Mouse (Mus musculus) heart, embryonic 10.5 days (tissue): Measurements from ENCODE around the gene Tmem30a. TPM values are rescaled to one million over a fixed set of nuclear protein-coding genes. Genes with fewer than 3 reads are reported as not detected.

Experiments
- DNase-seq: peaks from one replicate; pipeline ENCODE4 v3.0.0-alpha.2; 2017; ENCODE audit warnings: low spot score
- H3K27ac ChIP-seq: fragments of 300-500 bp; sonication (generic); 2 replicates; pipeline ENCODE4 v1.5.1; 2016; ENCODE audit warnings: mild to moderate bottlenecking
- H3K27me3 ChIP-seq: fragments of 300-500 bp; sonication (generic); 2 replicates; pipeline ENCODE4 v1.6.1; 2016; ENCODE audit warnings: mild to moderate bottlenecking; ENCODE audit not compliant: poor library complexity, insufficient read depth, severe bottlenecking
- H3K36me3 ChIP-seq: fragments of 300-500 bp; sonication (generic); 2 replicates; pipeline ENCODE4 v1.6.1; 2016; ENCODE audit warnings: mild to moderate bottlenecking, moderate library complexity
- H3K4me1 ChIP-seq: fragments of 300-500 bp; sonication (generic); 2 replicates; pipeline ENCODE4 v1.6.1; 2016; ENCODE audit warnings: mild to moderate bottlenecking
- H3K4me3 ChIP-seq: fragments of 300-500 bp; sonication (generic); 2 replicates; pipeline ENCODE4 v1.5.1; 2016; ENCODE audit warnings: mild to moderate bottlenecking, moderate library complexity
- H3K9me3 ChIP-seq: fragments of 300-500 bp; sonication (generic); 2 replicates; pipeline ENCODE4 v1.6.1; 2016; ENCODE audit warnings: mild to moderate bottlenecking, moderate library complexity
- WGBS: fragments of 180-500 bp; shearing (Covaris S2); methylation state at CpG from one replicate; pipeline ENCODE4 v1.1.7; 2016; 5-methylcytosine and 5-hydroxymethylcytosine counted together
- polyA plus RNA-seq: library from polyadenylated mRNA; unstranded; fragments of >200 nt; fragmentation: Nextera tagmentation; extraction: Ambion mirVana; gene quantifications from 2 replicates; pipeline ENCODE4 v1.2.1, GENCODE M21; 2016

Gene Tmem30a
- 74.1 and 89.4 TPM in 2 replicates for polyA plus RNA-seq

DNA sequence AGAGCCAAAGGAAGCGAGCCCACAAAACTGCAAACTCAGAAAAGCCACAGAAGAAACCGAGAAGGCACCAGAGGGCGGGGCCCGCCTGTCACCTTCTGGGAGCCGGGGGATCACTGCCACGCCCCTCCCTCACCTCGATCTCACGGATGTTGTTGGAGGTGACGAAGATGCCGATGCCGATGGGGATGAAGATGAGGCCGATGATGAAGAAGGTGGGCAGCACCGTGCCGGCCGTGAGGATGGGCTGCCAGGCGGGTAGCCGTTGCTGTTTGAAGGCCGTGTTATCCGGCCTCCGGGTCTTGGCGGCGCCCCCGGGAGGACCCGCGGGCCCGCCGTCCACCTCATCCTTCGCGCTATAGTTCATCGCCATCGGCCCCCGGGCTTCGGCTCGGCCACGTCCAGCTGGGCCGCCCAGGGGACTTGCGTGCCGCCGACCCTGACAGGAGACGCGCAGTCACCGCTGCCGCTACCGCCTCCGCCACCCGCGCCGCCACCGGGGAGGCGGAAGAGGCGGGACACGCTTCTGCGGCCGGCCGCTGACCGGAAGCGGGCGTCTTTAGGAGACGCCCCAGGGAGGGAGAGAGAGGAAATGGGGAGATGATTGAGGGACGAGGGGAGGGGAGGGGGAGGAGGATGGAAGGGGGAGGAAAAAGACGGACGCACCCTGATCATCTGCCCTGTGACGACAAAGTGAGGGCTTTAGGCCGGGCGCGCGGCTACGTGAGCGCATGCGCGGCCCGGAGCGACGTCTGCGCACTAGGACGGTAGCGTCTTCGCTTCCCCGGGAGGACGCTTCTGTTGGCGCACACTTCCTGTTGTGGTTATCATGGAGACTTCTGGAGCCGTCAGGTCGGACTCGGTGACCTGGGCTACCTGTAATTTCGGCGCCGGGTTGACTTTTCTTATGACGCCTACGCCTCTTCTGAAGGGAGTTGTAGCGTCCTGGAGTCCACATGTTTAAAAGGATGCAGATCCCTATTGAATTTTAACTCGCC is at the start of gene Tmem30a:
Gene Tmem30a, minus strand, starts transcription at position 667 of the 995 bp plus-strand sequence.
- peaks cover 11% of the 10 kb centered on the region for H3K4me1 ChIP-seq
- peak within 1 kb of the TSS; percentile 92 for H3K27ac ChIP-seq
- no peaks in the 10 kb centered on the region for H3K27me3 ChIP-seq
- no peaks in the 10 kb centered on the region for H3K9me3 ChIP-seq
- peak within 1 kb of the TSS; percentile 83 for H3K4me3 ChIP-seq
- under 1% methylated on average over 91 of the region's 91 CpGs for WGBS
- DNase-seq, result peak; percentile 97
- H3K36me3 ChIP-seq, result no peaks in the 10 kb centered on the region

GRCm38 (mm10) chr9:79842615-79843014 is 49.3 kb upstream of the Tmem30a start:
- Histone ChIP-seq H3K4me3 (no peak overlapping the region), H3K9me3 (no peaks in the 10 kb centered on the region), H3K27me3 (no peaks in the 10 kb centered on the region), H3K36me3 (peaks cover 8% of the 10 kb centered on the region; the same call in 1 of the 2 replicates), H3K27ac (no peak overlapping the region), H3K4me1 (no peaks in the 10 kb centered on the region)
- 83% methylated on average over 6 of the region's 6 CpGs for WGBS
- DNase-seq, result no peak

DNA sequence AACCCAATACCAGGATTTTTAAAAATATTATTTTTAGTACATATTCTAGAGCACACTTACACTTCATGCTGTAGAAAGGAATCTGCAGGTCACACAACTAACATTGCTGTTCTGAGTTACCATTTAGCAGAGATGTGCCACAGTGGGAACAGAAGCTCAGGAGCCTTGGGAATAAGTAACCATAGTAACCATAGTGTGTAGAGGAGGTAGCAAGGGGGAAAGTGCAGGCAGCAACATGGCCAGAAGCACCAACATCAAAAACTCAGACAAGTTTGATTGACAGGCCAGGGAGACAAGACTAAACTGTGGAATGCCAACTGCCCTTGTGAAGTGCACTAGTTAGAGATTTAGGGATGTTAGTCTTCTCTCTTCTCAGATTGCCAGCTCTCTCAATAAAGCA is 48.7 kb upstream of the Tmem30a start:
- 0 out of 2 replicates have a peak, but pooled peaks cover 4% of the 10 kb centered on the region for H3K36me3 ChIP-seq
- H3K4me1 ChIP-seq, result no peaks in the 10 kb centered on the region
- DNase-seq, result no peak
- no peak overlapping the region for H3K27ac ChIP-seq
- no peaks in the 10 kb centered on the region for H3K27me3 ChIP-seq
- H3K4me3 ChIP-seq, result no peak overlapping the region
- no peaks in the 10 kb centered on the region for H3K9me3 ChIP-seq

DNA sequence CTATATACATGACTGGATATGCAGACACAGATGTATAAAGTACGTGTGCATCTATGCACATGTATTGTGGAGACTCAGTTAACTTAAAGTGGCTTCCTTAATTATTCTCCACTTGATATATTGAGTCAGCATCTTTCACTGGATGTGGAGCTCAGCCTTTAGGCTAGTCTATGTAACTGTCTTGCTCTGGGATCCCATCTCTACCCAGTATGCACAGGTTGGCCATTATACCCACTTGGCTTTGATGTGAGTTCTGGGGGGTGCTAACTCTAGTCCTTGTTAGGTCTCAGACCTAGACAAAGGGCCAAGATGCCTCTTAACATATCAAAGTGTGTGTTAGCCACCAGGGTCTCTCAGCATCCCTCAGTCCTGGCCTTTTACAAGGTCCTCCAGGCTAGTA is 38.0 kb upstream of the Tmem30a start:
- Histone ChIP-seq H3K4me1 (peaks cover 4% of the 10 kb centered on the region; the same call in 1 of the 2 replicates), H3K27ac (no peak overlapping the region), H3K4me3 (no peak overlapping the region), H3K36me3 (no peaks in the 10 kb centered on the region), H3K9me3 (no peaks in the 10 kb centered on the region), H3K27me3 (no peaks in the 10 kb centered on the region)
- WGBS, result 91% methylated on average over 1 of the region's 1 CpGs
- DNase-seq, result no peak

- Histone ChIP-seq H3K36me3 (no peaks in the 10 kb centered on the region), H3K4me1 (peaks cover 4% of the 10 kb centered on the region; the same call in 1 of the 2 replicates), H3K27me3 (no peaks in the 10 kb centered on the region), H3K4me3 (no peak overlapping the region), H3K27ac (no peak overlapping the region), H3K9me3 (no peaks in the 10 kb centered on the region)
- no peak for DNase-seq
- WGBS, result 47% methylated on average over 4 of the region's 4 CpGs
Observed at GRCm38 (mm10) chr9:79830874-79831273, 37.6 kb upstream of the Tmem30a start.

DNA sequence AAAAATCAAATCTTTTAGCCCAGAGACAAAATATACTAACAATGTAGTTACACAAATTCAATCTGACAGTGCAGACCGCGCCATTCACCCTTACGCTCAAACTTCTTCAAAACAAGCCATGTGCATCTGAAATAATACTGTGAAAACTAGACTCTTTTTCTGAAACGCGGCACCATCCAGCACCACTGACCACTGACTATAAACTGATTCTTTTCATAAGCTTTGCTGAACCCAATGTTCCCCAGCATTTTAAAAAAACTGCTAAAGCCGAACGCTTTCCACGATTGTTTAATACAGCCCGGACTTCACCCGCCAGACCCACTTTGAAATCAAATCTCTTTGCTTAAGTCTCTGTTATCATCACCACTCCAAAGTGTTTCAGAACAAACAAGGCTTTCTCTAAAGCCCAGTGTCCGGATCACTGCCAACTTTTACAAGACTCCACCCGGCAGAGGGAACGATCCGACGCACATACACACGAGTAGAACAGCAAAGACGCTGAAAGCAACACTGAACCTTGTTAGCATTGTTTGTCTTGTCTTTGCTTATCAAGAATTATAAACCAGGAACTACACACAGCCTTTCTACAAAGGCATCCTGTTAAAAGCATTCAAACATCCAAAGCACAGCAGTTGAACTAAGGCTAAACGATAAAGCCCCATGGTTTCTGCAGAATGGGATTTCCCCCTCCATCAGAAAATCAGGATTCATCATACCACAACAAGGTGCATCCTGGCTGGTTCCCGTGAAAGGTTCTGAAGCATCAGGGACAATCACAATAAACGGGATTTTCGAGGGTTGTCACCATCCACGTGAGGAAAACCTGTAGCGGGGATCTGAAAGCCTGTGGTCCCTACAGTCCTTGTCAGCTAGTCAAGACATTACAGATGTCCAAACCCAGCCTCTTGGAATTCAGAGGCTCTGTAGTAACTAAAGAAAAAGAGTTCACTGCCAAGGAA is 36.8 kb upstream of the Tmem30a start:
- WGBS, result 72% methylated on average over 23 of the region's 23 CpGs
- Histone ChIP-seq H3K27ac (no peak overlapping the region), H3K4me3 (no peak overlapping the region), H3K4me1 (peaks cover 4% of the 10 kb centered on the region; the same call in 1 of the 2 replicates), H3K9me3 (no peaks in the 10 kb centered on the region), H3K36me3 (no peaks in the 10 kb centered on the region), H3K27me3 (no peaks in the 10 kb centered on the region)
- DNase-seq, result peak; percentile 39

GRCm38 (mm10) chr9:79827072-79827471 is 33.8 kb upstream of the Tmem30a start:
- no peak overlapping the region for H3K4me3 ChIP-seq
- WGBS, result 76% methylated on average over 2 of the region's 2 CpGs

DNA sequence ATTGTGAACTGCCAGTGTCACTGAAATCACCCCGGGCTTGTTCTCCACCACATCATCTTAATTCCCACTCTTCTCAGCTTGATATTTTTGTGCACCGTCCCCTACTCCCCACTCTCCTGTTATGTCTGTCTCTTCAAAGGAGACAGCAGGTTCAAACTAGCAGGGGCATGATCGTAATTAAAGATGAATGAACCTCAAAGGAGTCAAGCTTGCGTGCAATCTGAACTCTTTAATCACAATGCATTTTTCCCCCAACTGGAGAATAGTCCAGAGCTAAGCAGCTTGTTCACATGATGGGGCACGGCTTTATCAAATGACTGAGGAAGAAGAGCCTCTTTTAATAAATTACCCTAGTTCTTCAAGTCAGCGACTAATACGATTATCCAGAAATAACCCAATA is 32.2 kb upstream of the Tmem30a start:
- 84% methylated on average over 7 of the region's 7 CpGs for whole genome bisulfite sequencing
- H3K27me3 ChIP-seq, result no peaks in the 10 kb centered on the region
- H3K4me3 ChIP-seq, result no peak overlapping the region

More at GRCm38 (mm10) chr9:79827072-79827471, 33.8 kb upstream of the Tmem30a start:
- H3K36me3 ChIP-seq, result no peaks in the 10 kb centered on the region
- no peaks in the 10 kb centered on the region for H3K27me3 ChIP-seq
- no peak overlapping the region for H3K27ac ChIP-seq
- H3K4me1 ChIP-seq, result peaks cover 4% of the 10 kb centered on the region; the same call in 1 of the 2 replicates
- H3K9me3 ChIP-seq, result no peaks in the 10 kb centered on the region
- DNase-seq, result no peak

GRCm38 (mm10) chr9:79823856-79824255 is 30.5 kb upstream of the Tmem30a start:
- peaks cover 16% of the 10 kb centered on the region for H3K36me3 ChIP-seq
- H3K27me3 ChIP-seq, result no peaks in the 10 kb centered on the region
- no peak for DNase-seq
- 77% methylated on average over 2 of the region's 2 CpGs for WGBS
- no peak overlapping the region for H3K27ac ChIP-seq
- H3K4me1 ChIP-seq, result no peaks in the 10 kb centered on the region
- H3K4me3 ChIP-seq, result no peak overlapping the region
- H3K9me3 ChIP-seq, result no peaks in the 10 kb centered on the region

More for the DNA sequence above, 32.2 kb upstream of the Tmem30a start:
- H3K4me1 ChIP-seq, result peaks cover 4% of the 10 kb centered on the region; the same call in 1 of the 2 replicates
- no peak overlapping the region for H3K27ac ChIP-seq
- H3K36me3 ChIP-seq, result no peaks in the 10 kb centered on the region
- DNase-seq, result no peak
- H3K9me3 ChIP-seq, result no peaks in the 10 kb centered on the region

DNA sequence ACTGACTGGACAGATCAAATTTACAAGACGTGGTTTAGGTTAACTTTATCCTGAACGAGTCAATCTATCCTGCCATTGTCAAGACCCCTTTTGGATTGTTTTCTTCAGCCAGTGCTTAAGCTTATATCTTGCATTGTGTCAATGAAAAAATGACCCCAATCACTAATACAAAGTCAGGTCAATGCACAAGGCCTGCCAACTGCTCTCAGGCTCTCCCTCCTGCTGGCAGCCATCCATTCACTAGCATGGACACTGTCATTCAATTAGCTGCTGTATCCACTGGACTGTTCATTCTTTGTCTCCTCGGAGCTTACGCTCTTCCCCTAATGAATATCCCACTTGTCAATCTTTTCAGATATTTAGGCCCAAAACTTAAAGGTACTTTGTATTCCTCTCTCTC is 30.1 kb upstream of the Tmem30a start:
- Histone ChIP-seq H3K4me1 (no peaks in the 10 kb centered on the region), H3K9me3 (no peaks in the 10 kb centered on the region), H3K36me3 (peaks cover 20% of the 10 kb centered on the region), H3K27me3 (no peaks in the 10 kb centered on the region), H3K27ac (no peak overlapping the region), H3K4me3 (no peak overlapping the region)
- DNase-seq, result no peak
- WGBS, result 85% methylated on average over 4 of the region's 4 CpGs

DNA sequence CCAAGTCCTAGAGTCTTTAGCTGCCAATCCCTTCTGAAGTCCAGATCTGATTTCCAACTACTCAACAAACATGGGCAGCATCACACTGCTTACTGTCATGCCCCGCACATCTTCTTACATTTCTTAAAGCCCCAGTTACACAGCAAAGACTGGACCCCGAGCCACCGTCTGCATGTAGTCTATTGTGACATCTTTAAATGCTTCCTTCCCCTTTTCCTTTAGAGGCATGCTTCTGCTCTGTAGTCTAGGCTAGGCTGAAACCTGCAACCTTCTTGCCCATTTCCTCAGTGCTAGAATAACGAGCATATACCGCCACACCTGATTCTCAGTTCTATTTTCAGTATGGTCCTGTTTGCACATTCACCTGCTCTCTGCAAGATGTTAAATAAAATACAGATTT is 23.2 kb upstream of the Tmem30a start:
- no peak for DNase-seq
- Histone ChIP-seq H3K9me3 (no peaks in the 10 kb centered on the region), H3K4me1 (no peaks in the 10 kb centered on the region), H3K27ac (no peak overlapping the region), H3K27me3 (no peaks in the 10 kb centered on the region), H3K4me3 (no peak overlapping the region), H3K36me3 (peaks cover 35% of the 10 kb centered on the region)
- WGBS, result 86% methylated on average over 5 of the region's 5 CpGs

- H3K36me3 ChIP-seq, result peaks cover 35% of the 10 kb centered on the region
- H3K4me1 ChIP-seq, result no peaks in the 10 kb centered on the region
- 86% methylated on average over 11 of the region's 11 CpGs for WGBS
- no peak overlapping the region for H3K4me3 ChIP-seq
- DNase-seq, result no peak
- H3K27ac ChIP-seq, result no peak overlapping the region
- no peaks in the 10 kb centered on the region for H3K9me3 ChIP-seq
- no peaks in the 10 kb centered on the region for H3K27me3 ChIP-seq
Observed at GRCm38 (mm10) chr9:79816013-79816412, 22.7 kb upstream of the Tmem30a start.
